Mouse (Mus musculus) CH12.LX (cell line): ENCODE results near the gene Kcnn1. TPM values are rescaled to one million over a fixed set of nuclear protein-coding genes. Genes with fewer than 3 reads are reported as not detected.
A peak's percentile ranks its signal among the peaks of the same experiment; 100 is the strongest.

Experiments used
- DNase-seq: peaks from one replicate; pipeline ENCODE4 v3.0.0-alpha.2; 2013; ENCODE audit errors: extremely low read depth
- H3K27ac ChIP-seq: 2 replicates; pipeline ENCODE4 v1.5.1; 2012; ENCODE audit warnings: low read depth, mild to moderate bottlenecking, control low read depth, moderate library complexity; ENCODE audit not compliant: insufficient read depth
- H3K27me3 ChIP-seq: replicated peaks from 2 replicates; pipeline ENCODE3; 2012; ENCODE audit warnings: inconsistent platforms
- H3K36me3 ChIP-seq, 2 experiments: replicated peaks in 1 of 2; 2 replicates each; pipeline versions ENCODE3 to v1.6.1; 2012; ENCODE audit warnings: inconsistent platforms in 1 of 2, low read length in 1 of 2, mild to moderate bottlenecking in 1 of 2, mixed read lengths in 1 of 2, moderate library complexity in 1 of 2; ENCODE audit not compliant: control insufficient read depth in 1 of 2, insufficient read depth in 1 of 2
- H3K4me1 ChIP-seq, 2 experiments: 2 replicates each; pipeline ENCODE4 v1.6.1; 2012; ENCODE audit warnings: inconsistent platforms in 1 of 2, moderate library complexity in 1 of 2; ENCODE audit not compliant: insufficient read depth in 2 of 2, control insufficient read depth in 1 of 2
- H3K4me2 ChIP-seq: 2 replicates; pipeline ENCODE4 v1.6.1; 2012; ENCODE audit warnings: low read depth, mild to moderate bottlenecking, control low read depth; ENCODE audit not compliant: poor library complexity, insufficient read depth, severe bottlenecking
- H3K4me3 ChIP-seq, 3 experiments: fragments of 150-350 bp in 1 of 3; sonication (generic) in 1 of 3; replicated peaks in 1 of 3; 2 replicates each; pipeline versions ENCODE3 to v1.5.1; 2011 to 2012; ENCODE audit warnings: low read depth in 2 of 3, low read length in 2 of 3, mild to moderate bottlenecking in 2 of 3, moderate library complexity in 2 of 3, control low read depth in 1 of 3, improper control_type of control experiment in 1 of 3, inconsistent platforms in 1 of 3, mixed read lengths in 1 of 3; ENCODE audit not compliant: poor library complexity in 1 of 3
- H3K79me2 ChIP-seq: replicated peaks from 2 replicates; pipeline ENCODE4 v1.6.1; 2012; ENCODE audit warnings: mild to moderate bottlenecking, moderate library complexity; ENCODE audit not compliant: control insufficient read depth, poor library complexity, insufficient read depth, severe bottlenecking; ENCODE audit errors: extremely low read depth
- H3K9ac ChIP-seq: 2 replicates; pipeline ENCODE4 v1.6.1; 2012; ENCODE audit warnings: low read depth, mild to moderate bottlenecking, control low read depth, moderate library complexity; ENCODE audit not compliant: insufficient read depth
- H3K9me3 ChIP-seq: replicated peaks from 2 replicates; pipeline ENCODE3; 2012; ENCODE audit warnings: low read length, inconsistent platforms, mixed read lengths
- BHLHE40 ChIP-seq: IDR thresholded peaks from 2 replicates; pipeline ENCODE4 v1.6.1; 2011; ENCODE audit warnings: mild to moderate bottlenecking, low read depth, low read length, improper control_type of control experiment
- CHD1 ChIP-seq: IDR thresholded peaks from 2 replicates; pipeline ENCODE4 v1.6.1; 2012; ENCODE audit warnings: low read depth, low read length, improper control_type of control experiment, inconsistent platforms
- CHD2 ChIP-seq: IDR thresholded peaks from 2 replicates; pipeline ENCODE4 v1.6.1; 2011; ENCODE audit warnings: low read length, improper control_type of control experiment
- CTCF ChIP-seq, 2 experiments: IDR thresholded peaks in 1 of 2; conservative IDR thresholded peaks in 1 of 2; 2 replicates each; pipeline ENCODE4 v1.5.1; 2011 to 2012; ENCODE audit warnings: low read depth in 2 of 2, low read length in 2 of 2, improper control_type of control experiment in 1 of 2, inconsistent platforms in 1 of 2, mild to moderate bottlenecking in 1 of 2, moderate library complexity in 1 of 2
- E2F4 ChIP-seq: IDR thresholded peaks from 2 replicates; pipeline ENCODE4 v1.6.1; 2011; ENCODE audit warnings: low read depth, low read length, improper control_type of control experiment; ENCODE audit not compliant: insufficient replicate concordance
- ELF1 ChIP-seq: IDR thresholded peaks from 2 replicates; pipeline ENCODE4 v1.6.1; 2014; ENCODE audit warnings: low read depth, mild to moderate bottlenecking, inconsistent platforms, low read length, improper control_type of control experiment
- EP300 ChIP-seq: IDR thresholded peaks from 2 replicates; pipeline ENCODE4 v1.6.1; 2011; ENCODE audit warnings: low read length, improper control_type of control experiment
- ETS1 ChIP-seq: conservative IDR thresholded peaks from 2 replicates; pipeline ENCODE4 v1.6.1; 2012; ENCODE audit warnings: low read depth, mild to moderate bottlenecking, inconsistent platforms, low read length, improper control_type of control experiment, moderate library complexity
- GABPA ChIP-seq: IDR thresholded peaks from 2 replicates; pipeline ENCODE4 v1.6.1; 2012; ENCODE audit warnings: low read depth, low read length, improper control_type of control experiment, inconsistent platforms; ENCODE audit not compliant: insufficient replicate concordance
- HCFC1 ChIP-seq: IDR thresholded peaks from 2 replicates; pipeline ENCODE4 v1.6.1; 2012; ENCODE audit warnings: low read depth, mild to moderate bottlenecking, inconsistent platforms, low read length, improper control_type of control experiment
- IRF4 ChIP-seq: IDR thresholded peaks from 2 replicates; pipeline ENCODE4 v1.6.1; 2014; ENCODE audit warnings: low read depth, mild to moderate bottlenecking, inconsistent platforms, low read length, improper control_type of control experiment
- JUN ChIP-seq: IDR thresholded peaks from 2 replicates; pipeline ENCODE4 v1.6.1; 2011; ENCODE audit warnings: low read depth, mild to moderate bottlenecking, low read length, improper control_type of control experiment, moderate library complexity; ENCODE audit not compliant: insufficient read depth
- JUND ChIP-seq: conservative IDR thresholded peaks from 2 replicates; pipeline ENCODE4 v1.6.1; 2011; ENCODE audit warnings: low read depth, low read length, improper control_type of control experiment
- KAT2A ChIP-seq: IDR thresholded peaks from 2 replicates; pipeline ENCODE4 v1.6.1; 2012; ENCODE audit warnings: low read length, improper control_type of control experiment, inconsistent platforms; ENCODE audit not compliant: insufficient replicate concordance
- MAFK ChIP-seq: IDR thresholded peaks from 2 replicates; pipeline ENCODE4 v1.6.1; 2011; ENCODE audit warnings: low read length, improper control_type of control experiment; ENCODE audit not compliant: insufficient replicate concordance
- MAX ChIP-seq: IDR thresholded peaks from 2 replicates; pipeline ENCODE4 v1.6.1; 2011; ENCODE audit warnings: low read length, improper control_type of control experiment
- MAZ ChIP-seq: IDR thresholded peaks from 2 replicates; pipeline ENCODE4 v1.6.1; 2012; ENCODE audit warnings: low read depth, mild to moderate bottlenecking, inconsistent platforms, low read length, improper control_type of control experiment, moderate library complexity
- MEF2A ChIP-seq: IDR thresholded peaks from 2 replicates; pipeline ENCODE4 v1.6.1; 2014; ENCODE audit warnings: low read depth, mild to moderate bottlenecking, inconsistent platforms, low read length, improper control_type of control experiment, borderline replicate concordance
- MXI1 ChIP-seq: IDR thresholded peaks from 2 replicates; pipeline ENCODE4 v1.6.1; 2011; ENCODE audit warnings: mild to moderate bottlenecking, low read depth, low read length, improper control_type of control experiment
- MYC ChIP-seq: IDR thresholded peaks from 2 replicates; pipeline ENCODE4 v1.6.1; 2011; ENCODE audit warnings: low read depth, mild to moderate bottlenecking, improper control_type of control experiment, low read length
- NELFE ChIP-seq: IDR thresholded peaks from 2 replicates; pipeline ENCODE4 v1.6.1; 2011; ENCODE audit warnings: low read depth, low read length, improper control_type of control experiment
- NRF1 ChIP-seq: IDR thresholded peaks from 2 replicates; pipeline ENCODE4 v1.6.1; 2014; ENCODE audit warnings: low read depth, mild to moderate bottlenecking, inconsistent platforms, low read length, improper control_type of control experiment, moderate library complexity
- PAX5 ChIP-seq: IDR thresholded peaks from 2 replicates; pipeline ENCODE4 v1.6.1; 2012; ENCODE audit warnings: low read length, inconsistent platforms, mixed read lengths
- POLR2A ChIP-seq: IDR thresholded peaks from 2 replicates; pipeline ENCODE4 v1.6.1; 2011; ENCODE audit warnings: low read depth, mild to moderate bottlenecking, improper control_type of control experiment, low read length
- POLR2AphosphoS2 ChIP-seq: IDR thresholded peaks from 2 replicates; pipeline ENCODE4 v1.6.1; 2011; ENCODE audit warnings: low read depth, low read length, improper control_type of control experiment
- RAD21 ChIP-seq: IDR thresholded peaks from 2 replicates; pipeline ENCODE4 v1.6.1; 2011; ENCODE audit warnings: low read depth, mild to moderate bottlenecking, low read length, improper control_type of control experiment, moderate library complexity
- RCOR1 ChIP-seq: conservative IDR thresholded peaks from 2 replicates; pipeline ENCODE4 v1.6.1; 2012; ENCODE audit warnings: low read depth, mild to moderate bottlenecking, inconsistent platforms, low read length, improper control_type of control experiment
- SIN3A ChIP-seq: IDR thresholded peaks from 2 replicates; pipeline ENCODE4 v1.6.1; 2012; ENCODE audit warnings: low read length, improper control_type of control experiment, inconsistent platforms
- SMC3 ChIP-seq: IDR thresholded peaks from 2 replicates; pipeline ENCODE4 v1.6.1; 2011; ENCODE audit warnings: low read depth, low read length, improper control_type of control experiment
- TBP ChIP-seq: conservative IDR thresholded peaks from 2 replicates; pipeline ENCODE4 v1.6.1; 2011; ENCODE audit warnings: low read depth, low read length, improper control_type of control experiment
- TCF12 ChIP-seq: IDR thresholded peaks from 2 replicates; pipeline ENCODE4 v1.6.1; 2014; ENCODE audit warnings: low read depth, mild to moderate bottlenecking, inconsistent platforms, low read length, improper control_type of control experiment
- UBTF ChIP-seq: IDR thresholded peaks from 2 replicates; pipeline ENCODE4 v1.6.1; 2012; ENCODE audit warnings: low read depth, mild to moderate bottlenecking, inconsistent platforms, low read length, improper control_type of control experiment, moderate library complexity
- USF1 ChIP-seq: IDR thresholded peaks from 2 replicates; pipeline ENCODE4 v1.6.1; 2014; ENCODE audit warnings: low read depth, mild to moderate bottlenecking, inconsistent platforms, low read length, improper control_type of control experiment
- USF2 ChIP-seq: conservative IDR thresholded peaks from 2 replicates; pipeline ENCODE4 v1.6.1; 2011; ENCODE audit warnings: low read depth, low read length, improper control_type of control experiment
- ZC3H11A ChIP-seq: IDR thresholded peaks from 2 replicates; pipeline ENCODE4 v1.6.1; 2012; ENCODE audit warnings: low read depth, mild to moderate bottlenecking, inconsistent platforms, low read length, improper control_type of control experiment
- ZKSCAN1 ChIP-seq: IDR thresholded peaks from 2 replicates; pipeline ENCODE4 v1.6.1; 2012; ENCODE audit warnings: low read depth, inconsistent platforms, low read length, improper control_type of control experiment, borderline replicate concordance
- ZMIZ1 ChIP-seq: IDR thresholded peaks from 2 replicates; pipeline ENCODE4 v1.6.1; 2012; ENCODE audit warnings: low read depth, mild to moderate bottlenecking, inconsistent platforms, low read length, improper control_type of control experiment
- ZNF384 ChIP-seq: IDR thresholded peaks from 2 replicates; pipeline ENCODE4 v1.6.1; 2012; ENCODE audit warnings: low read depth, low read length, improper control_type of control experiment, inconsistent platforms
- dilution Hi-C: fragments of 300-500 bp; cut with MboI; formaldehyde crosslinking; loops from 2 replicates; pipeline ENCODE4 v1.14.3; 2020; ENCODE audit warnings: low sequenced_read_pairs; ENCODE audit not compliant: extremely low pct_unique_long_range_greater_than_20kb, extremely low pct_ligation_motif_present
- in situ Hi-C: fragments of 300-500 bp; cut with MboI; formaldehyde crosslinking; loops from 3 replicates; pipeline ENCODE4 v1.14.3; 2019; ENCODE audit warnings: low sequenced_read_pairs, low pct_ligation_motif_present, low pct_unique_long_range_greater_than_20kb, mixed read lengths
- polyA plus RNA-seq: library from polyadenylated mRNA; unstranded; fragments of >175 nt; gene quantifications from 2 replicates; pipeline ENCODE4 v1.2.1, GENCODE M21; 2012; ENCODE audit warnings: low read depth; ENCODE audit not compliant: insufficient read length
- total RNA-seq, 2 experiments: library from RNA; depleted of rRNA; stranded (reverse); fragments of 300-350 nt in 1 of 2; fragments of >200 nt in 1 of 2; gene quantifications; 2 replicates each; pipeline ENCODE4 v1.2.3; 2012 to 2014

Kcnn1 gene
- total and polyA plus RNA-seq, 3 experiments: 0.21 TPM; not detected in 2

GRCm38 (mm10) chr8:70873364-70873985 is 10.4 kb upstream of the Kcnn1 start, which contains the start of gene Ccdc124:
Gene Ccdc124, minus strand, starts transcription at chr8:70873935.
- in situ Hi-C loops (no loop called here), dilution Hi-C loops (no loop called here)
- peaks cover 5 to 27% of the 10 kb centered on the region in 2 experiments for H3K36me3 ChIP-seq
- no peaks in the 10 kb centered on the region for H3K27me3 ChIP-seq
- H3K79me2 ChIP-seq: no peaks in the 10 kb centered on the region
- no peaks in the 10 kb centered on the region for H3K9me3 ChIP-seq
- TF ChIP-seq E2F4 (no peak), CHD2 (no peak), MEF2A (peak; percentile 60), RCOR1 (peak; percentile 98), USF1 (no peak), SIN3A (peak; percentile 82), MAFK (no peak), MAX (peak; percentile 32; the same call in 1 of the 2 replicates), TCF12 (no peak; the same call in none of the 2 replicates), GABPA (peak; percentile 47; the same call in 1 of the 2 replicates), PAX5 (no peak), MYC (no peak; the same call in 1 of the 2 replicates), SMC3 (peak; percentile 84), ZMIZ1 (no peak), JUND (no peak), RAD21 (peak; percentile 81), USF2 (no peak), CTCF (conservative IDR thresholded peaks at IDR 0.05 in 1 of 2, IDR thresholded peaks at IDR 0.05 in 1 of 2; ENCODE audit: low read depth in 2 of 2, low read length in 2 of 2) (peak; percentile 45 to 95), ZC3H11A (peak; percentile 35), ELF1 (peak; percentile 75), KAT2A (peak; percentile 95; the same call in 1 of the 2 replicates), ZNF384 (no peak), POLR2A (peak; percentile 65), BHLHE40 (0 out of 2 replicates have a peak, but pooled peaks have one; percentile 13), TBP (no peak), ZKSCAN1 (no peak), CHD1 (no peak), NELFE (peak; percentile 71), JUN (no peak; the same call in 1 of the 2 replicates), EP300 (no peak), ETS1 (no peak), NRF1 (peak; percentile 87), UBTF (0 out of 2 replicates have a peak, but pooled peaks have one; percentile 41), POLR2AphosphoS2 (no peak), HCFC1 (peak; percentile 91), MAZ (0 out of 2 replicates have a peak, but pooled peaks have one; percentile 32), MXI1 (peak; percentile 82), IRF4 (peak; percentile 38)
- peak within 1 kb of the TSS; percentile 74 to 80 (median 80) for H3K4me3 ChIP-seq
- H3K4me1 ChIP-seq: peaks cover 7 to 32% of the 10 kb centered on the region in 2 experiments
- no peak within 1 kb of the TSS for H3K27ac ChIP-seq
- H3K9ac ChIP-seq: peak within 1 kb of the TSS; percentile 64
- DNase-seq: peak; percentile 92
- H3K4me2 ChIP-seq: peak within 1 kb of the TSS; percentile 52
